25 mouse cellular contexts compared by ENCODE assay signal in genomic region chr13:46062758-46063157, GRCm38 (mm10).
DNase-seq lines count a peak whose midpoint lies in the region; ATAC-seq lines count a peak whose summit lies in the region.
"Had no signal": no experiment of that assay in that cellular context is flagged by ENCODE, and none has a peak within 500 bp of the region (broad histone marks: within the 10 kb centered on the region; RNA-seq: fewer than 3 reads in every experiment).

No protein-coding gene starts in this region.

- DNase-seq in spleen, postnatal 36 days (ENCODE audit: low spot score in 2 of 2) = peak; percentile 64 to 72
- no peak for DNase-seq in spleen, adult 12 weeks (ENCODE audit: low spot score)
- peak; percentile 82 for DNase-seq in MEL-GATA-1-ER (ENCODE audit: extremely low read depth, low read depth)
- DNase-seq in urinary bladder, postnatal 14 days (ENCODE audit: low spot score) = no peak
- no peak for DNase-seq in testis, postnatal 14 days (ENCODE audit: low spot score)
- DNase-seq: adrenal gland, postnatal 25 days; cerebellum, adult 2 months; cerebellum, postnatal 25 days; embryo, embryonic 11 days; gastrocnemius, postnatal 25 days; heart, postnatal 36 days; kidney, adult 9 months; kidney, postnatal 10 days; layer of hippocampus, adult 9-11 months; liver; lung, embryonic 14.5 days; lung, postnatal 14 days; retina, postnatal 1 day; right cerebral cortex, postnatal 14 days; thymus, adult 18-20 months; thymus, postnatal 36 days had no signal

- ATAC-seq in megakaryocyte progenitor cell, adult 5-6 weeks (replicated peaks; ENCODE audit: poor library complexity) = peak; percentile 38; the same call in 1 of the 2 replicates
- ATAC-seq in erythroblast, adult 5-6 weeks (replicated peaks; ENCODE audit: low FRiP score, poor library complexity, severe bottlenecking) = no peak
- ATAC-seq: forebrain, embryonic 15.5 days; intestine, postnatal 0 days had no signal

Comparison
In these comparisons a context has a peak if more than half of its experiments do, and no peak if none do; other contexts are left out.
1. DNase-seq: peak in spleen, postnatal 36 days (2 of 2) and MEL-GATA-1-ER (single experiment); none in spleen, adult 12 weeks (single experiment), urinary bladder, postnatal 14 days (single experiment) and testis, postnatal 14 days (single experiment).